ENCODE assay signal across 17 mouse cellular contexts in genomic region chr9:111611341-111611740, GRCm38 (mm10).
DNase-seq lines count a peak whose midpoint lies in the region.
"Had no signal": no experiment of that assay in that cellular context is flagged by ENCODE, and none has a peak within 500 bp of the region (broad histone marks: within the 10 kb centered on the region; RNA-seq: fewer than 3 reads in every experiment).

No protein-coding gene starts in this region.

- peak; percentile 10 for DNase-seq in ovary, adult 18-20 months (ENCODE audit: low spot score)
- DNase-seq in ovary, postnatal 14 days (ENCODE audit: low spot score), result no peak
- peak; percentile 44 for DNase-seq in adrenal gland, postnatal 10 days
- DNase-seq in adrenal gland, postnatal 36 days, result peak; percentile 53 to 60
- DNase-seq in retina, postnatal 1 day, result no peak
- DNase-seq in lung, postnatal 36 days, result no peak
- DNase-seq: B cell, adult 2 months; cerebellum, adult 11 months; cerebellum, adult 2 months; cerebellum, adult 9-11 months; cerebellum, postnatal 25 days; embryo, embryonic 11 days; gastrocnemius, postnatal 10 days; gastrocnemius, postnatal 36 days; heart, postnatal 10 days; heart, postnatal 36 days; kidney, adult 11 months had no signal

Comparison
In these comparisons a context has a peak if more than half of its experiments do, and no peak if none do; other contexts are left out.
1. DNase-seq: peak in ovary, adult 18-20 months (single experiment), adrenal gland, postnatal 10 days (single experiment) and adrenal gland, postnatal 36 days (2 of 2); none in ovary, postnatal 14 days (single experiment), retina, postnatal 1 day (single experiment) and lung, postnatal 36 days (single experiment).